Mouse (Mus musculus): ENCODE data around the gene Nhsl1.

The Nhsl1 gene

DNA sequence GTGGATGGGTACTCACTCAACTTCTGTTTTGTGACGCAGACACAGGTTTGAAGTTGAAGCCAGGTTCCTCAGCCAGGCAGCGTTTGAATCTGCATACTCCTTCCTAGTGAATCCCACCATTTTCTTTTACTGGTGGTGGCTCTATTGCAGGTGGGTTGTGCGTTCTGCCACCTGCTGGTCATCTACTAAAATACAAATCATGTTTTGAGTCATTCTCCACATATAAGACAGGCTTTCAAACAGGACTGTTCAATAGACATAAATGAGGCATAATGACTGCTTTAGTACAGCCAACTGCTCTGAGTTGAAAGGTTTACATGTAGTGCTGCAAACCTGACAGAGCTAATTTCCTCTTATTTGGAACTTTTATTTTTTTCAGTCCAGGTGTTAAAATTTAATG, 75.0 kb downstream of the Nhsl1 start:
- in situ Hi-C loops (cut with MboI; ENCODE audit: low sequenced_read_pairs) = no loop called here

- in situ Hi-C loops (cut with MboI; ENCODE audit: low sequenced_read_pairs) = no loop called here
Measured at GRCm38 (mm10) chr10:18394270-18394669, 75.5 kb downstream of the Nhsl1 start.

DNA sequence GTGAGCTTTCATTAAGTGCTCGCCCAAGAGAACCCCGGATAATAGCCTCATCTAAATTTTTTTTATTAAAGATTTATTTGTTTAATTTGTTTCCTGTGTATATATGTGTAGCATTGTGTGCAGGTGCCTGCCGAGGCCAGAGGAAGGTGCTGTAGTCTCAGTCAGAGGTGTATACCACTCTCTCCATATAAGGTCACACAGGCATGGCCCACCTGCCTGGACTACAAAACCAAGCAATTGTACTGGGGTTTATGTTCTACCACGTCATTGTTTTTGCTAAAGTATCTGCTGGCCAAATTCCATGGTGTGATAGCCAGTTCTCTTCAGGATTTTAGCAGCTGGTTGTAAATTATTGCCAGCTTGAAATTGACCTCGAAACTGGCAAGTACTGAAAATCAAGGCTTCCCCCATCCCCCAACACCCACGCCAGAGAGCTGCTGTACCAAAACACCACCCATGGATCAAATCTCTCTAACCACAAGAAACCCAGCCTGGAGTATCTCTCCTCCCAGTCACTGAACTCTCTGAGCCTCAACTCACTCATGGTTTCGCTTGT, 81.4 kb downstream of the Nhsl1 start:
- in situ Hi-C loops (cut with MboI; ENCODE audit: low sequenced_read_pairs) = no loop called here

DNA sequence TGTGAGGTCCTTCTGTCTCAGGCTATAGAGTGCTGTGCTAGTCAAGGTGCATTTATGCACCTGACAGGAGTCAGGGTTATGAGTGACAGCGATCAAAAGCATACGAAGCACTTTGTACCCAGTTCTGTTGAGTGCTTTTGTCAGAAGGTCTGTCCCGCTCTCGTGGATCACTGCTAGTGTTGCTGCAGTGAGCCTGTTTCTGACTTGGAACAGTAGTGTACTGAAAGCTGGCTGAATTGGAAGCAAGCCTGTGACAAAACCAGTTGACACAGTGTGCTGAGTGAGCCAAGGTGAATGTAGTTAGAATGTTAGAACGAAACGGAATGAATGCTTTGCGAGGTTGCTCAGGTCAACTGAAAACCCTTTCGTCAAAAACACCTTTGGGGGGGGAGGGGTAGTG, 82.2 kb downstream of the Nhsl1 start:
- in situ Hi-C loops (cut with MboI; ENCODE audit: low sequenced_read_pairs) = no loop called here

DNA sequence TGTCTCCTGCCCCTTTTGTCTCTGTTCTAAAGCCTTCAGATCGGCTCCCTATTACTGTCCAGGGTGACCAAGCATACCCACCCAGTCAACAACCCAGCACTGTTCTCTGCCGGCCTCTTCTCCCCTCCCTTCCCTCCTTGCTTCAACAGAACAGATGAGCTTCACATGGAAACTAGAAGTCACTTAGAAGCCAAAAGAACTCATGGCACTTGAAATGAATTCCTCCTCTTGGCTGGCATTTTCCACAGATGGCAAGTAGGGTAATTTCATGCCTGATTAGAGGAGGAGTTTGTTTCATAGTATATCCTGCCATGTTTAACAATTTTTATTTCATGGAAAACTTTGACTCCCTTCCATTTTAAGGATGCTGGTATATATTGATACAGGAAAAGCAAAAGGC, 85.2 kb downstream of the Nhsl1 start:
- in situ Hi-C loops (cut with MboI; ENCODE audit: low sequenced_read_pairs) = no loop called here

GRCm38 (mm10) chr10:18404679-18405078, 85.9 kb downstream of the Nhsl1 start:
- in situ Hi-C loops (cut with MboI; ENCODE audit: low sequenced_read_pairs) = no loop called here

DNA sequence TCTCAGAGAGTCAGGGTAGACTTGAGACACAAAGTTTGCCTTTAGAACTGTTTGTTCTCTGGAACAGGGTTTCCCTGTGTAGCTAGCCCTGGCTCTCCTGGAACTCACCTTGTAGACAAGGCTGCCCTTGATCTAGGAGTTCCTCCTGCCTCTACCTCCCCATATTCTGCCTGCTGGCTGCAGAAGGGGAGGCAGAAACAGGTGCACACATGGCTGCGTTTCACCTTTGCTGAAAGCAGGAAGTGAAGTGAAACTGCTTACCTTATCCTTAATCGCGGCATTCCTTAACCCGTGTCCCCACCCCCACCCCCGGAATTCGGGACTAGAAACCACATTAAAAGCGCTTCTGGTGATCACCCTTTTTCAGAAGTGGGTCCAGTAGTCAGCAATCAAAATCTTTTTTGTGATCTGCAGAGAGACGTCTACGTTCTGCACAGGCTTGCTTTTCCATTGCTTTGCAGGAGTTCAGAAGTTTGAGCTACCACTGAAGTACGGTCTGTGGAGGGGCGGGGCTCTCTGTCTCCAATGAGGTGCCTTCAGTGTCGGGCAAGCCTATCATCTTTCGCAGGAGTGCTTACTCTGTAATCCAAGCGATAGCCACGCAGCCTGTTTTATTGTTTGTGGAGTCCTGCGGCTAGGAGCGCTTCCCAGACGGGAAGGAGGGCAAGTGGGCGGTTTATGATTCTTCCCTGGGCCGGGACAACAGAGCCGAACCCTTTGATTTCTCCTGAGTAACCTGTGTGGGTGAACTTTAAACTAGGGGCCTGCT, 88.5 kb downstream of the Nhsl1 start:
- in situ Hi-C loops (cut with MboI; ENCODE audit: low sequenced_read_pairs) = no loop called here

DNA sequence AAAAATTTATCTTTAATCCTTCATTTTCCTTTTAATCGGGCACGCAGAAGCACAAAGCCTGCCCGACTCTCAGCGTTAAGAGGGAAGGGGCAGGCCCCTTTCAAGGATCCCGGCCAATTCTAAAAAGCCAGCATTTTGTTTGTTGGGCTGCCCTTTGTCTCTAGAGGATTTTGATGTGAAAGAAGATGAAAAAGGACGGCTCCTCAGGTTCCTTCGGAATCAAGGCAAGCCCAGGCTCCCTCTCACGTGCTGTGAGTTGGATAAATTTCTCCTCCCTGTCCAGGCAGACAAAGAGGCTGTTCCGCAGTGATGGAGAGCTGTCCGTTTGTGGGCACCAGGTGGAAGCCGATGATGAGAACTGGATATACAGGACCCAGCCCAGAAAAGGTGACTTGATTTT, 89.3 kb downstream of the Nhsl1 start:
- in situ Hi-C loops (cut with MboI; ENCODE audit: low sequenced_read_pairs) = no loop called here

GRCm38 (mm10) chr10:18408635-18409034, 89.8 kb downstream of the Nhsl1 start:
- in situ Hi-C loops (cut with MboI; ENCODE audit: low sequenced_read_pairs) = no loop called here

DNA sequence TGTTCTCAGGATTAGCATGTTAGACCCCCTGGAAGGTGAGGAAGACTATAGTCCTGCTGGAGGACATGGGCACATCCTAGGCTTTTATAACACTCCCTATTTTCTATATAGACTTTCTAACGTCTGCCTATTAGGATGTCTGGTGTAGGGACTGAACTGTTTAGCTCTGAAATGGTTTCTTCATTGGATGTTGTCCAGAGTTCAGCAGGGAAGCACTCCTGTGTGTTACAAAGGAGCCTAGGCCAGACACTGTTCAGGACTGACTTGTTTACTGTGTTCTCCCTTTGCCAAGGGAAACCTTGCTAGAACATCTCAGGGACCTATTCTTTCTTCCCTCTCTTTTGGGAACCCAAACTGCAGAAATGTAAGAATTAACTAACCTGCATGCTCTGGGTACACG, 90.3 kb downstream of the Nhsl1 start:
- in situ Hi-C loops (cut with MboI; ENCODE audit: low sequenced_read_pairs) = no loop called here

DNA sequence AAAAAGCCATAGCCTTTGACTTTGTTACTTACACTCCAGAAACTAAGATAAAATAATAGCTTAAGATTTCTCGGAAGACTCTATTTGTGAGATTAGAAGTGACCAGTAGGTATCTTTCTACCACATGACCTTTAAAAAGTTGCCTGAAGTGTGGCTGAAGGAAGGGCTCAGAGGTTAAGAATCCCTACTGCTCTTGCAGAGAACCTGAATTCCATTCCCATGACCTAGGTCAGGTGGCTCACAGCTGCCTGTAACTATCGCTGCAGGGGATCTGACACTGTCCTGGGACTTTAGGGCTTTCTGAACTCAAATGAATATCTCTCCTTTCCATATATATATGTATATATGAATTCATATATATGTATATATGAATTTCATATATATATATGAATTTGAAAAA, 92.5 kb downstream of the Nhsl1 start:
- in situ Hi-C loops (cut with MboI; ENCODE audit: low sequenced_read_pairs) = no loop called here

GRCm38 (mm10) chr10:18415946-18416345, 97.2 kb downstream of the Nhsl1 start:
- in situ Hi-C loops (cut with MboI; ENCODE audit: low sequenced_read_pairs) = no loop called here

- in situ Hi-C loops (cut with MboI; ENCODE audit: low sequenced_read_pairs) = no loop called here
Measured at GRCm38 (mm10) chr10:18418160-18418559, 99.4 kb downstream of the Nhsl1 start.

GRCm38 (mm10) chr10:18419508-18419907, 100.7 kb downstream of the Nhsl1 start:
- in situ Hi-C loops (cut with MboI; ENCODE audit: low sequenced_read_pairs) = no loop called here

DNA sequence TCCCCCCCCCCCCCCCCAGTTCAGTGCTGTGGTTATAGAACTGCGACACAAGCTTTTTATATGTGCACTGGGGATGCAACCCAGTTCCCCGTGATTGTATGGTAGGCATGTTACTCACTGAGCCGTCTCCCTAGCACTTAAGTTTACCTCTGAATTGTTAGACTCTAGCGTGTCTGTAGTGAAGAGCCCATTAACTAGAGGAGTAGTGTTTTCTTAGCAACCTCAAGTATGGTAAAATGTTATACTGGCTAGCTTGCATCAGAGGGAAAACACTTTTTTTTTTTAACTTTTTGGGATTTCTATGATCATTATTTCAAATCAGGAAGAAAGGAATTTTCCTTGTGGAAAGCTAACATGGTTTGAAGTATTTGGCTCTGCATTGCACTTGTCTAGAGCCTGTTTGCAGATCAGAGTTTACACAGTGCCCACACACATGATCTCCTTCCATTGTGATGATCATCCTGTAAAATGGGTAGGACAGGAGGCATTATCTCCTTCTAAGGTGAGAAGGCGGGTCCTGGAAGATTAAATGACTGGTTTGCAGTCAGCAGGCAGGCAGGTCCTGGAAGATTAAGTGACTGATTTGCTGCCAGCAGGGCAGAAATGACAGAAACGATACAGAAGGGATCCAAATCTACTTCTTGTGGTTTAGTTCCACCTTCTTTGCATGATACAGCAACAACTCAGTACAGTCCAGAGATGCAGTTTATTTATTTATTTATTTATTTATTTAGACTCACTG, 101.6 kb downstream of the Nhsl1 start:
- in situ Hi-C loops (cut with MboI; ENCODE audit: low sequenced_read_pairs) = no loop called here

GRCm38 (mm10) chr10:18422968-18423367, 104.2 kb downstream of the Nhsl1 start:
- in situ Hi-C loops (cut with MboI; ENCODE audit: low sequenced_read_pairs) = no loop called here

GRCm38 (mm10) chr10:18423557-18423956, 104.8 kb downstream of the Nhsl1 start:
- in situ Hi-C loops (cut with MboI; ENCODE audit: low sequenced_read_pairs) = no loop called here

DNA sequence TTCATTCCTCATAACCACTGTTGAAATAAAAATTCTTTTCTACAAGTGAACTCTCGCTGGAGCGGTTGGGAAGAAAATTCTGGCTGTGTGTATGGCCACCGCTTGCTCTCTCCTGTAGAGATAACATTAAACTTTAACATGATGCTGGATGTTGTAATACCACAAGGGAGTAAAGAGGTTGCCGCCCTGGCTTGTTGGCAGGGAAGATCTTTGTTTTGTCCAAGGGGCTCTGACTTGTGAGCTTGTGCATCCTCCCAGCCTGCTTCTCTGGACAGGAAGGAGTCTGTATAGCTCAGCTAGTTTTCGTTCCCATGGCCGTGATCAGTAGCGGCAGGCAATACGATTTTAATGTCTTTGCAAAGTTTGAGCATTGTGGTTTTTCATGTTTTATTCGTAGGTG, 109.1 kb downstream of the Nhsl1 start:
- in situ Hi-C loops (cut with MboI; ENCODE audit: low sequenced_read_pairs) = no loop called here

GRCm38 (mm10) chr10:18429533-18429932, 110.7 kb downstream of the Nhsl1 start:
- in situ Hi-C loops (cut with MboI; ENCODE audit: low sequenced_read_pairs) = no loop called here

GRCm38 (mm10) chr10:18430141-18430540, 111.4 kb downstream of the Nhsl1 start:
- in situ Hi-C loops (cut with MboI; ENCODE audit: low sequenced_read_pairs) = no loop called here

DNA sequence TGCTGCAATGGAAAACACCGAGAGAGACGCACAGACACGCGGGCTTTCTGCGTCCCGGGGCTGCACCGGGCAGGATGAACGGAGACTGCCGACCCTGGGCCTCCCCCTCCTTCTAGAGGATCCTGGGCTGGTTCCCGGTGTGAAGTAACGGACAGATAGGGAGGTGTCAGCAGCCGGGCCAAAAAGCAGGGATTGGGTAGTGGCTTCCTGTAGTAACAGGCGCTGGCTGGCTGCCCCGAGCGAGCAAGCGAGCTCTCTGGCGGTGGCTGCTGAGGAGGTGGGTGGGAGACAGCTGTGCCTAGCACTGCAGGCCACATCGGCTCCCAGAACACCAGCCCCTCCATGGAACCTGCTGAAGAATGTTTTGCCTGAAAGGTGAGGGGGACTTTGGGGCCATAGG, 112.2 kb downstream of the Nhsl1 start:
- in situ Hi-C loops (cut with MboI; ENCODE audit: low sequenced_read_pairs) = no loop called here

GRCm38 (mm10) chr10:18431546-18431945, 112.8 kb downstream of the Nhsl1 start:
- in situ Hi-C loops (cut with MboI; ENCODE audit: low sequenced_read_pairs) = no loop called here
